Mouse (Mus musculus): ENCODE results near the gene Pet2. TPM values are rescaled to one million over a fixed set of nuclear protein-coding genes. Genes with fewer than 3 reads are reported as not detected.

Pet2 gene
- total RNA-seq (2017), result not detected in 2 replicates

DNA sequence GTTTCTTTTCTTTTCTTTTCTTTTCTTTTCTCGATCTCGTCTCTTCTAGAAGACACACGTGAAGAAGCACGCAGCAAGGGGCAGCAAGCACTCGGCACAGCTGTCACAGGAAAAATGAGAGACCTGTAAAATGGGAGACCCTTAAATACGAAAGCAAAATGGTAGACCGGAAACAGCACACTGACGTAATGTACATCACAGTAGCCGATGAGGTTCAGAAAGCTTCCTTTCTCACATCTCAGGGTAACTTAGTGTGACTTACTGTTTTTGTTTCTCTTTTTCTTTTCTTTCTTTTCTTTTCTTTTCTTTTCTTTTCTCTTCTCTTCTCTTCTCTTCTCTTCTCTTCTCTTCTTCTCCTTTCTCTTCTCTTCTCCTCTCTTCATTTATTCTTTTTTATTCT is at the start of gene Pet2:
Gene Pet2, minus strand, starts transcription at position 101 of the 400 bp plus-strand sequence.
- no peak for ATAC-seq (replicated peaks; ENCODE audit: low read depth, poor library complexity, severe bottlenecking)
